Mouse (Mus musculus): Measurements from ENCODE around the gene Plau.

DNA sequence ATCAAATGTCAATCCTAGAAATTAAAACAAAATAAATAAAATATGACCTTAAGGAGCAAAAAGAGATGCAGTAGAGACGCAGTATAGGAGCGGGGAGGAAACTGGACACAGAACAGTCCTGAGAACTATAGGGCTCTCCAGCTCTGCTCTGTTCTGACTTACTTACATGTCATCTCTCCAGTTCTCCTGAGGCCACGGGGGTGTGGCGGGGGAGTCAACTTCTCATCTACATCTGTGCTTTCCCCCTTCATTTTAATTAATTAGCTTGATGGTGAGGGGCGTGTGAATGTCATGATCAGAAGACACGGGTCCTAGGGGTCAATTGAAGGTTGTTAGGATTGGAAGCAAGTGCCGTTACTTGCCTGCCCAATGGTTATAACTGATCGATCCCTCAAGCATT, 9.4 kb upstream of the Plau start:
- TF ChIP-seq CTCF (IDR thresholded peaks at IDR 0.05; ENCODE audit: borderline replicate concordance, extremely low read depth, insufficient read depth, insufficient read length) (no peak), POLR2A (IDR thresholded peaks at IDR 0.05; ENCODE audit: borderline replicate concordance, extremely low read depth, insufficient read depth, insufficient read length, poor library complexity, severe bottlenecking) (no peak)

Measured in brain, embryonic 14.5 days (tissue).